Mouse (Mus musculus) cerebellum, postnatal 25 days (tissue): ENCODE measurements around the gene Abr.

Experiments
- DNase-seq, 2 experiments: peaks; one replicate each; pipeline ENCODE4 v3.0.0; 2021; ENCODE audit warnings: mixed read lengths in 2 of 2

Gene Abr

DNA sequence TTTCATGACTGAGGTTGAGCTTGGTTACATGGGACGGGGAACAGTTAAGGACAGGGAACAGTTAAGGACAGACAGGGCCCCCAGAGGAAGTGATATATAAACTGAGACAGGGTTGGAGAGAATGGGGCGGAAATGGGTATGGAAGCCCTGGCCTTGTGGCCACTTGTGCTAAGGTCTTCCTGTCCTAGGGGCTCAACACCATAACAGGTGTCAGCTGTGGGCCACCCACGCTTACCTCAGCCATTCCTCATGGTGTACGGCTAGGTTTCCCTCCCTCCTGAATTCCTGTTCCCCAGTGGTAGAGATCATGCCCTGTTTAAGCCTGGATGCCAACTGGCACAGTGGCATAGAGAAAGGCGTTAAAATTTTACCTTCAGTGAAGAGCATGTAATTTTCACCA, 135.1 kb downstream of the Abr start:
- no peak for DNase-seq

DNA sequence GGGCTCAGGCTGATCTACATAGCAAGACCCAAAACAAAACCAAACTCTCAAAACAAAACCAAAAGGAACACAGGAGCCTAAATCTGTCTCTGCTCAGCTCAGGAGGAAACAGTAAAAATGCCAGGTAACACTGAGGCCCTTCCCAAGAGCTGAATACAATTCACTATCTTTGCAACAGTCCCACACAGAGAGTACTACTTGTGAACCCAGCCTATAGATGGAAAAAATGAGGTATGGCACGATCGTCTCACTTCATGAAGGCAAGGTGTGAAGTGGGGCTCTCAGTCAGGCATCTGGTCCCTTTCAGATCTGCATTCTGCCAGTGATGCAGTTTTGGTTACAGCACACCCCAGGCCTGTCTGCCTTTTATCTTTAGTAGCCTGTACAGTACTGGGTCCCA, 138.1 kb downstream of the Abr start:
- no peak for DNase-seq

- DNase-seq: no peak
Measured at GRCm38 (mm10) chr11:76483171-76483727, 138.9 kb downstream of the Abr start.

DNA sequence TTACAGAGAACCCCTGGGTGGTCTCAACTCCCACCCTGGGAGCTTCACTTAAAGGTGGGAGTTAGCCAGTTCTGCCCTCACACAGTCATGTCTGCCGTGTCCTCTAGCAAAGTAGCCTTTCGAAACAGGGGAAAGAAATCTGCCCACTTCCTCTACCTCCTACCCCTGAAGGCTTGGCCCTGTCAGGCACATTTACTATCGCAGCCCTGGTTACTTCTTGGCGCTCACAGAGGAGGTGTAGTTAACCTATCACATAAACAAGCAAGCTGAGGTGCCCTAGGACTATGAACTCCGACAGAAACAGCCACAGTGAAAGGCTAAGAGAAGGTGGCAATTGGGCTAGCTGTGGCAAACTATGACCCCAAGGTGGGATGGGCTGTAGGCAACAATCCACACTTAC, 139.4 kb downstream of the Abr start:
- DNase-seq: no peak

GRCm38 (mm10) chr11:76482183-76482582, 139.9 kb downstream of the Abr start:
- DNase-seq: no peak

DNA sequence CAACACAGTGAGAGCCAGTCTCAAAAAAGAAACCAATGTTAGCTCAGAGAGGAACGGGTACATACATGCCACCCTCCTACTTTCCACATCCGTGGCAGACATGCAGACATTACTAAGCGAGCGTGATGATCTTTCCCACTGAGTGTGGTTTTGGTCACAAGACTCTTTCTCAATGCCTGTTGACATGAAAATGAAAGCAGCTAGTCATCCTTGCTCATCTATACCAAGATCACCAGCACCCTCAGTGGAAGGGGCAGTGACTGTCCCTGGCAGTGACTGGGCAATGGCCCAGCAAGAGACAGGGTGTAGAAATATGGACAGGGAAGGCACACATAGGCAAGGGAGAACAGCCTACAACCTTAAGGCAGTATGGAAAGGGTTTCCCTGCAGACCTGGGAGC, 142.4 kb downstream of the Abr start:
- no peak for DNase-seq

- no peak for DNase-seq
Measured at GRCm38 (mm10) chr11:76478676-76479655, 143.1 kb downstream of the Abr start.

DNA sequence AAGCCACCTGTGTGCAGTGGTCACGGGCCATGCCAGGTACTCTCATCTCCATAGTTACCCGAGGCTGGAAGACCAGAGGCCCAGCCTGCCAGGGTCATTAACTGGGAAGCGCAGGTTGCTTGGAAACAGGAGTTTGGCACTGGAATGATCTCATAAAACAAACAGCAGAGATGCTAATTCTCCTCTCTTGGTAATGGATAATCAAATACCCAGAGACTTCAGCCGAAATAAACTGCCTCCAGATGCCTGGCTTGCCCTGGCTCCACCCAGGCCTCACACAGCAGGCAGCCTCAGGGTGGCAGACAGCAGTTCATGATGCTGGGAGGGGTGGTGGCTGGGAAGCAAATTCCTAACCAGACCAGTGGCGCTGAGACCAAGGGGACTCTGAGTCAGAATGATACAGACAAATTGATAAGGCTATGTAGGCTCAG, 145.0 kb downstream of the Abr start:
- no peak for DNase-seq

DNA sequence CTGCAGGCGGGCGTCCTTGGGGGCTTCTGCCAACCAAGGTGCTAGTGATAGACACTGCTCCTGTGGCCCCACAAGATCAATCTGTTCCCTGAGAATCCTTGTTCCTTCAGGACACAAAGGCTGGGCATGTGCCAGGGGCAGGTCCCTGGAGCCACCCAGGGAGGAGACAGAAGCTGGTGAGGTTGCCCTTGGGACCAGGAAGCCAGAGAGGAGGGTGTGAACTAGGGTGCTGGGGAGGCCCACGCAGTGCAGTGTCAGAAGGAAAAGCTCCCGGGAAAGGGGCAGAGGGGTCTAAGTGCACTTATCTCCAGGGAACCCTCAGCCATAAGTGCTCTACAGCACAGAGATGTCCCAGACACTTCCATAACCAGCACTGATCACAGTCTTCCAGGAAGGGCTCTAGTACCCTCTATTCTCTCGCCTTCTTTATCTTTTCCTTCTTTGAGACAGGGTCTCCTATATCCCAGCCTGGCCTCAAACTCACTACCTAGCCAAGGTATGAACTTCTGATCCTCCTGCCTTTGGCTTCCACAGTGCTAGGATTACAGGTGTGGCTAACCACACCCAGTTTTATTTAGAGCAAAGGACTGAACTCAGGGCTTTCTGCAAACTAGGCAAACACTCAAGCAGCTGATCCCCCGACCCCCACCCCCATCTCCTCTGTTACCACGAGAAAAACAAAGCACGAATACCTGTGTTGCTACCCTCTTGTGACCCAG, 145.6 kb downstream of the Abr start:
- DNase-seq: no peak

DNA sequence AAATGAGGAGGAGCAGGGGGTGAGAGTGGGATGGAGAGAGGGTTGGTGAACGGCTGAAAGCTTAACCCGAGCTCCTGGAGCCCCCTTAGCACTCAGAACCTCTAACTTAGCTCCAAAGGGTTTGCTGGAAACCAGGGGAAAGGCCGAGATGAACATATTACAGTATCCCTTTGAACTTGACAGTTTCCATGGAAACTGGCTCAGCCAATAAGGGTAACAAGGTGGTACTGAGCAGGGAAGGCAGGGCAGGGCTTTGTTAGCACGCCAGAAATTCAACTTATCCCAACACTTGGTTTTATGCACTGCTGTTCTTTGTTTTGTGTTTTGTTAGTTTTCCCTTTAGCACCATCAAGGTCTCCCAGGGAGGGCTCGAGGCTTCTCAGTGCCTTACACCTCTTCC, 149.5 kb downstream of the Abr start:
- DNase-seq: no peak

DNA sequence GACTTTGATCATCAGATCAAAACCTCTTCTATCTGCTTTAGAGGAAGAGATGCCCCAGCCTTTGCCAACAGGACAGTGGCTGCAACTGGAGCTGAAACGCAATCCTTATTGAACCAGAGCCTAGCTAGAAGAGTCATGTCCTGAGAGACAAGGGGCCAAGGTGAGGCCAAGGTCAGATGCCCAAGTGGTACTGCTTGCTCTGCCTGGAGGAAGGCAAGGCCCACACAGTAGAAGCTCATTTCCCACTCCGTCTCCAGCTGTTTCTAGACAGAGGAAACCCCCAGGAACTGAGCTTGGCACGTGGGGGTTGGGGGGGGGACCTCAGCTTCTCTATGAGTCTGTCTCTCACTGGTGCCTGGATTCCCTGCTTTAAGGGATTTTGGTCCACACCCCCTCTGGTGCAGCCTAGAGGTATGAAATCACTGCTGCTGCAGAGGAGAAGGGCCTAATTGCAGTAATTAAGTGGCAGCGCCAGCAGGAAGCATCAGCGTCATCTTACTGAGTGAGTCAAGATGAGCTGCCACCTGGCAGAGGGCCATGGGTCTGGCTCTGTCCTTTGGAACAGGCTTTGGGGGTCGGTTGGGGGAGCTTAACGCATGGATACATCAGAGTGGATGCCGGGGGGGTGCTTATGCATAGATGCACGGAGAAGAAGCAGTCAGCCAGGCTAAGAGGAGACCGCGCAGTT, 152.7 kb downstream of the Abr start:
- peak in 1 of 2 experiments; percentile 34 for DNase-seq

DNA sequence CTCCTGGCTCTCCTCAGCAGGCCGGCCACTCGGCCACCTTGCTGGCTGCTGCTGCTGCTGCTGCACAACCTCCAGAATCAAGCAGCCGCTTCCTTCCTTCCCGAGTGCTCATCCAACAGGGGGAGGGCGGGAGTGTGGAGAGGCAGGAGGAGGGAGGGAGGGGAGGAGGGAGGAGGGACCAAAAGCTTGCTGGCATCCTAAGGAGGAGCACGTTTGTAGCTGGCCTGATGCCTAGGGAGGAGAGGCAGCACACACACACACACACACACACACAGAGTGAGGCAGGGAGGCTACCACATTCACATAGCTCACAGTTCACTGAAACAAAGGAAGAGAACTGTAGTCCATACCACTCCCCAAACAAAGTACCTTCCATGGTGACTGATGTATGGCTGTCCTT, 153.8 kb downstream of the Abr start:
- DNase-seq: peak in 1 of 2 experiments; percentile 53

- no peak for DNase-seq
Measured at GRCm38 (mm10) chr11:76467487-76468005, 154.6 kb downstream of the Abr start.

DNA sequence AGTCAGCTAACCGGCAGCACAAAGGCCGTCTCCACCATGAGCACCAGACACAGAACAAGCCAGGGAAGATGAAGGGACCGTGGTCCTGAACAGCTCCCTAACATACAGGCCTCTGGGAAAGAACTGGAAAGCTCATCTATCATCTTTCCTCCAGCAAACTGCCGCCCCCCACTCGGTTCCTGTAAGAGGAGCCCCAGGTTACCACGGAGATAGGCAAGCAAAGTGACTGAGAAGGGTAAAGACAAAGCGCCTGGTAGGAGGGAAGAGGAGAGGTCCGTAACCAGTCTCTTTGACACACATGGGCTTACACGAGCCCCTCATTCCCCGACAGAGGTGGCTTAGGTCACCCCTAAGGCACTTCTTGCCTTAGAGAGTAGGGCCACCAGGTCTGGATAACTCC, 155.0 kb downstream of the Abr start:
- no peak for DNase-seq

- DNase-seq: no peak
Measured at GRCm38 (mm10) chr11:76465879-76466278, 156.2 kb downstream of the Abr start.

DNA sequence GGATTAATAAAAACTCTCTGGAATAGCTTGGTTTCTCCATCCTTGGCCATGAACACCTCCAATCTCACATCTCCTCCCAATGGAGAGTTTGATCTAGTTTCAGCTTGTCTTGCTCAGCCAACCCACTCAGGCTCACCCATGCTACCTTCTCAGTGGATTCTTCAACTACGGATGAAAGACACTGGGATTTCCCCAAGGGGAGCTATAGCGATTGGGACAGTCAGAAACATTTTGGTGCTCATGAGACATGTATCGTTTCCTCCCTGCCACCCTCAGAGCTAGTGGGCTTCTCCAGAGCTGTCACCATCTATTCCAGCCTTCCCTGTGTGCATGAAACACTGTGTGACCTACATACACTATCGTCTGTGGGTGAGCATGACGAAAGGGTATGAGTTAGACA, 160.4 kb downstream of the Abr start:
- DNase-seq: no peak

- no peak for DNase-seq
Measured at GRCm38 (mm10) chr11:76461201-76461600, 160.9 kb downstream of the Abr start.

GRCm38 (mm10) chr11:76459489-76459888, 162.6 kb downstream of the Abr start:
- DNase-seq: no peak

GRCm38 (mm10) chr11:76458730-76459129, 163.4 kb downstream of the Abr start:
- no peak for DNase-seq

GRCm38 (mm10) chr11:76456897-76457296, 165.2 kb downstream of the Abr start:
- no peak for DNase-seq

DNA sequence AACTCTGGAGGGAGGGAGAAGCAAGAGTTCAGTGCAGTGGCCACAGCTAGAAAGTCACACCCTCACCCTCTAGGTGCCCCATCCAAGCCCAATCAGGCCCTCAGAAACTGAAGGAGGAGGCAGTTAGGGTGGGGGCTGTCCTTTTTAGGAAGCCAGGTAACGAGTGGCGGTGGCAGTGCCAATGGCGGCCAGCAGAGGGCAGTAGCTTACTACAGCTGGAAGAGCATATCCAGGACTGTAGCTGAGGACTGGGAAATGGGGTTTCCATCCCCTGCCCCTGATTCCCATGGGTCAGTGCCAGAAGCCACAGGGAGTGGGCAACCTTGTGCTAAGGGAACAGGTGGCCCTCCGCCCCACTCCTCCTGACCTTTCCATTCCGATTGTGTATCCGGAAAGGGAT, 165.9 kb downstream of the Abr start:
- peak; percentile 91 to 95 for DNase-seq

DNA sequence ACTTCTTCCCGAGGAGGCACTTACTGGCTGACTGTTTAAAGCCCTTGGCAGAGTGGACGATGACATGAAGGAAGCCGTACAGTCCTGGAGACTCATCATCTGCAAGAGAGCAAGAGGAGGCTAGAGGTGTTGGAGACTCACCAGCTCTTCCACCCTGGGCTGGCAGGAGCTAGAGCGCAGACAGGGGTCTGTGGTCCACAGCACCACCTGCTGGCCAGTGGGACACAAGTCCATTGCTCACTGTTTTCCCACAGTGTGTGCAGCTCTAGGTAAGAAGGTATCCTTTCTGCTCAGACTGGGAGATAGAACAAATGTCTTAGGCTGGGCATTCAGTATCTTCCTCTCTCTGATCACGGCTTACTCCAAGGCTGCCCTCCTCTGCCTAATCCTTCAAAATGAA, 167.6 kb downstream of the Abr start:
- DNase-seq: peak; percentile 76 to 86

DNA sequence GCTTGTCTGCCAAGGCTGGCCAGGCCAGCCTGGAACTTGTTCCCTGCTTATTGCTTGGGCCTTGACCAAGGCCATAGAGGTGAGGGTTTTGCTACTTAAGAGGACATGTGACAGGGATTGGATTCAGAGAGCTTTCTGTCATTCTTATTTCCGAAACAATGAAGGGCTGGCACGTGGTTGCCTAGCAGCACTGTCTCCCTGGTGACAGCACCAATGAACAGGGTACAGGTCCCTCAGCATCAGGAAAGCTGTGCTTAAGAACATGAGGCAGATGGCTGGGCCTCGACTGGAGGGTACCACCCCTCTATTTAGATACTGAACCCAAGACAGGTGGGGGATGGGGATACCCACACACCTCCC, 171.9 kb downstream of the Abr start:
- no peak for DNase-seq
